Mouse (Mus musculus): ENCODE results near the gene Olfr845.

The Olfr845 gene

GRCm38 (mm10) chr9:19336157-19336556, at the start of gene Olfr845:
Olfr845 (plus strand) TSS chr9:19336457.
- DNase-seq (ENCODE audit: low read depth, low spot score), result no peak

- no peak for DNase-seq (ENCODE audit: low read depth, low spot score)
Measured at GRCm38 (mm10) chr9:19316047-19316446, 20.2 kb upstream of the Olfr845 start, which contains the start of gene Olfr844. Olfr844 (plus strand) TSS chr9:19316347.

DNA sequence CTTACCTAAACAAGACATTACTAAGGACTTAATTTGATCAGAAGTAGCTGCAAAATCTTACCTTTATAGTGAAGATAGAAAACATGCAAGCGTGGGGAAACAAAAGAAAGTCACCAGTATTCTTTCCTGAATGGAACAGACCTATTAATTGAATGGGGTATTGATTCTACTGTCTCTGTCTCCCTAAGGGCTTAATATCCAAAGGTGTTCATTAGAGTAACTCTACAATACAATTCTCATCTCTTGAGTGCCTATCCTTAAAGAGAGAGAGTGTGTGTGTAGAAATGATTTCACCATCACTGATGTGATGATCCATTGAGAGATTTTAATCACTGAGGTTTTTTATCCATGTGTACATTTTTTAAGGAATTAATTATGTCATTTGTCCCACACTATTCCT, 27.6 kb downstream of the Olfr845 start, which contains the start of gene Olfr846:
Gene Olfr846 (minus strand): TSS at position 101 of the 400 bp plus-strand sequence.
- no peak for DNase-seq (ENCODE audit: low read depth, low spot score)

DNA sequence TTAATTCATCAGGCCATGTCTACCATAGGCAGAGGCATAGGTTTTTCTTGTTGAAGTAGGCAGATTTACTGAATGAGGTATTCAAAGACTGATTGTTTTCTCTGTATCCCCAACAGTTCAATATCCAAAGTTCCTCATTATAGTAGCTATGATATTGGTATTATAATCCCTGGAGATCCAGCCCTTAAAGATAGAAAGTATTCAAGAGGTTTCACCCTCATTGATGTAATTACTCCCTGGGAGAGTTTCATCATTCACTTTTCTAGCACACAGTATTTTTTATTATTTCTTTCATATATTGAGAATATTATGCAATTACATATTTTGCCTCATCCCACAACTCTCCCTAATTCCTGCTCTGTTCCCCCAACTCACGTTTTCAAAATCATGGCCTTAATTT, 42.3 kb downstream of the Olfr845 start, which contains the start of gene Olfr847:
Gene Olfr847 (minus strand): TSS at position 101 of the 400 bp plus-strand sequence.
- no peak for DNase-seq (ENCODE audit: low read depth, low spot score)
